ENCODE assay signal across 21 mouse cellular contexts in the genomic region with DNA sequence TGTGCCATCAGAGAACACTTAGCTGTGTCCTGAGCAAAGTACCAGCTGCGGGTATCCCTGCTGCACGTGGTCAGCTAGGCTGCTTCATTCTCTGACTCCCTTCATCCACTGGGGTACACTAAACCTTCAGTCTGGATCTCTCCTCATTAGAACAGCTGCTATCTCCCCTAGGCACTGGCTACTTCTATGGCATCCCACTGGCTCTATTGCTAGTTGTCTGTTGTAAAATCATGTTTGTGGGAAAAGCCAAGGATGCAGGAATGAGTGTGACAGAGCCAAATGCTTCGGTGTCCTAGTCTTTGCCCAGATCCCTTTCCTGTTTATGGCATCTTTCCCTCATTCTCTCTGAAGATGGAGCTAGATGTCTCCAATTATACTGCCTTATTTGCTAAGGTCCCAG.
"Had no signal": no experiment of that assay in that cellular context is flagged by ENCODE, and none has a peak within 500 bp of the region (broad histone marks: within the 10 kb centered on the region; RNA-seq: fewer than 3 reads in every experiment).

No protein-coding gene starts in this region.

- ATAC-seq: liver, postnatal 0 days; lung, postnatal 0 days; midbrain, embryonic 16.5 days had no signal

- DNase-seq: kidney, adult 9 months; kidney, postnatal 14 days; kidney, postnatal 4 days; left cerebral cortex, postnatal 4 days; liver, postnatal 0 days; lung, embryonic 14.5 days; right cerebral cortex, postnatal 4 days; thymus, adult 2 months; thymus, postnatal 14 days; thymus, postnatal 4 days had no signal

- H3K27me3 ChIP-seq: limb, embryonic 12.5 days; limb, embryonic 15.5 days; midbrain, embryonic 12.5 days; neural tube, embryonic 12.5 days; neural tube, embryonic 15.5 days had no signal

- H3K9me3 ChIP-seq: limb, embryonic 12.5 days; limb, embryonic 15.5 days; midbrain, embryonic 12.5 days; neural tube, embryonic 12.5 days; neural tube, embryonic 15.5 days had no signal

- H3K9ac ChIP-seq: limb, embryonic 12.5 days; limb, embryonic 15.5 days; liver, embryonic 14.5 days; liver, postnatal 0 days; lung, embryonic 14.5 days; midbrain, embryonic 12.5 days; neural tube, embryonic 12.5 days; neural tube, embryonic 15.5 days had no signal

- H3K4me1 ChIP-seq: limb, embryonic 12.5 days; limb, embryonic 15.5 days; midbrain, embryonic 12.5 days; neural tube, embryonic 12.5 days had no signal

- H3K27ac ChIP-seq: limb, embryonic 12.5 days; limb, embryonic 15.5 days; liver, embryonic 14.5 days; macrophage; midbrain, embryonic 12.5 days; neural tube, embryonic 12.5 days; neural tube, embryonic 15.5 days; stomach, postnatal 0 days had no signal

- H3K36me3 ChIP-seq: limb, embryonic 12.5 days; limb, embryonic 15.5 days; midbrain, embryonic 12.5 days; neural tube, embryonic 12.5 days; neural tube, embryonic 15.5 days had no signal

- H3K4me3 ChIP-seq: limb, embryonic 12.5 days; limb, embryonic 15.5 days; midbrain, embryonic 12.5 days; neural tube, embryonic 12.5 days; neural tube, embryonic 15.5 days had no signal

- H3K4me2 ChIP-seq: limb, embryonic 12.5 days; limb, embryonic 15.5 days; liver, embryonic 11.5 days; lung, embryonic 14.5 days; midbrain, embryonic 12.5 days; neural tube, embryonic 12.5 days; neural tube, embryonic 15.5 days had no signal
